Comparison of ENCODE assay signal across 8 mouse cellular contexts in genomic region chr2:68470891-68471758, GRCm38 (mm10). TPM values are rescaled to one million over a fixed set of nuclear protein-coding genes. Genes with fewer than 3 reads are reported as not detected.
A peak's percentile ranks its signal among the peaks of the same experiment; 100 is the strongest.
DNase-seq lines count a peak whose midpoint lies in the region; ATAC-seq and TF ChIP-seq lines count a peak whose summit lies in the region.

No protein-coding gene starts in this region.

- no peaks in the 10 kb centered on the region for H3K9me3 ChIP-seq in forebrain, embryonic 11.5 days (ENCODE audit: control insufficient read depth, low read length)
- H3K9me3 ChIP-seq in heart, embryonic 14.5 days (ENCODE audit: control insufficient read depth, low read length) = no peaks in the 10 kb centered on the region
- no peaks in the 10 kb centered on the region for H3K9me3 ChIP-seq in kidney, embryonic 16.5 days (ENCODE audit: low read length)
- no peaks in the 10 kb centered on the region for H3K9me3 ChIP-seq in midbrain, postnatal 0 days (ENCODE audit: low read length)
- H3K9me3 ChIP-seq in stomach, embryonic 15.5 days = no peaks in the 10 kb centered on the region

- no peaks in the 10 kb centered on the region for H3K36me3 ChIP-seq in forebrain, embryonic 11.5 days (ENCODE audit: control insufficient read depth, insufficient read depth, low read length)
- no peaks in the 10 kb centered on the region; the same call in 1 of the 2 replicates for H3K36me3 ChIP-seq in heart, embryonic 14.5 days (ENCODE audit: control insufficient read depth, insufficient read depth, low read length)
- no peaks in the 10 kb centered on the region for H3K36me3 ChIP-seq in kidney, embryonic 16.5 days (ENCODE audit: insufficient read depth, low read length)
- no peaks in the 10 kb centered on the region for H3K36me3 ChIP-seq in liver, adult 2 months (ENCODE audit: control insufficient read depth, insufficient read depth, low read length)
- H3K36me3 ChIP-seq in midbrain, postnatal 0 days (ENCODE audit: insufficient read depth, low read length) = no peaks in the 10 kb centered on the region
- no peaks in the 10 kb centered on the region for H3K36me3 ChIP-seq in stomach, embryonic 15.5 days

- H3K9ac ChIP-seq in forebrain, embryonic 11.5 days (ENCODE audit: low read length) = peak overlapping the region; percentile 92
- H3K9ac ChIP-seq in heart, embryonic 14.5 days (ENCODE audit: low read length) = peak overlapping the region; percentile 99
- H3K9ac ChIP-seq in kidney, embryonic 16.5 days (replicated peaks; ENCODE audit: low read length) = peak overlapping the region; percentile 88
- peak overlapping the region; percentile 80 for H3K9ac ChIP-seq in liver, adult 2 months (ENCODE audit: low read depth, low read length)
- H3K9ac ChIP-seq in midbrain, postnatal 0 days (replicated peaks; ENCODE audit: low read length, poor library complexity, severe bottlenecking) = peak overlapping the region; percentile 87
- H3K9ac ChIP-seq in stomach, embryonic 15.5 days = peak overlapping the region; percentile 80

- TF ChIP-seq CTCF in bone marrow macrophage, adult 2 months (IDR thresholded peaks at IDR 0.05; ENCODE audit: low read depth, low read length) = no peak
- no peak for TF ChIP-seq CTCF in liver, adult 2 months (IDR thresholded peaks at IDR 0.05; ENCODE audit: low read depth, low read length)
- no peak for TF ChIP-seq CTCF in midbrain, postnatal 0 days (IDR thresholded peaks at IDR 0.05)

- no peak for TF ChIP-seq POLR2A in bone marrow macrophage, adult 2 months (IDR thresholded peaks at IDR 0.05; ENCODE audit: borderline replicate concordance, low read depth, low read length)
- no peak for TF ChIP-seq POLR2A in liver, adult 2 months (IDR thresholded peaks at IDR 0.05; ENCODE audit: extremely low read depth, insufficient read depth, low read length)

- peak overlapping the region; percentile 56 for H3K4me3 ChIP-seq in bone marrow macrophage, adult 2 months (ENCODE audit: insufficient read depth, low read length)
- peak overlapping the region; percentile 95 for H3K4me3 ChIP-seq in forebrain, embryonic 11.5 days (ENCODE audit: low read depth, low read length)
- peak overlapping the region; percentile 73 to 95 for H3K4me3 ChIP-seq in heart, embryonic 14.5 days (ENCODE audit: control insufficient read depth in 1 of 2, insufficient read depth in 1 of 2, low read depth in 1 of 2, low read length in 2 of 2)
- peak overlapping the region; percentile 83 for H3K4me3 ChIP-seq in kidney, embryonic 16.5 days (ENCODE audit: low read length)
- H3K4me3 ChIP-seq in liver, adult 2 months (ENCODE audit: insufficient read depth, low read depth, low read length) = peak overlapping the region; percentile 89
- H3K4me3 ChIP-seq in midbrain, postnatal 0 days (ENCODE audit: low read depth, low read length) = peak overlapping the region; percentile 90
- peak overlapping the region; percentile 94 for H3K4me3 ChIP-seq in stomach, embryonic 15.5 days (replicated peaks)

- H3K27ac ChIP-seq in bone marrow macrophage, adult 2 months (ENCODE audit: insufficient read depth, low read depth, low read length) = no peak overlapping the region
- peak overlapping the region; percentile 86 for H3K27ac ChIP-seq in forebrain, embryonic 11.5 days (ENCODE audit: low read depth, low read length)
- H3K27ac ChIP-seq in heart, embryonic 14.5 days (replicated peaks in 1 of 2; ENCODE audit: control insufficient read depth in 1 of 2, insufficient read depth in 1 of 2, low read depth in 2 of 2, low read length in 2 of 2) = peak overlapping the region; percentile 74 to 97
- peak overlapping the region; percentile 93 for H3K27ac ChIP-seq in kidney, embryonic 16.5 days (ENCODE audit: low read length)
- no peak overlapping the region; the same call in 1 of the 2 replicates for H3K27ac ChIP-seq in liver, adult 2 months (replicated peaks; ENCODE audit: insufficient read depth, low read depth, low read length)
- peak overlapping the region; percentile 85 for H3K27ac ChIP-seq in midbrain, postnatal 0 days (ENCODE audit: low read depth, low read length)
- H3K27ac ChIP-seq in stomach, embryonic 15.5 days = peak overlapping the region; percentile 92

- DNase-seq in CD4-positive, CD25-positive, alpha-beta regulatory T cell, adult 2 months (ENCODE audit: low read depth, low spot score) = peak; percentile 77
- peak; percentile 76 for DNase-seq in forebrain, embryonic 11.5 days (ENCODE audit: low spot score)
- DNase-seq in liver, adult 2 months (ENCODE audit: extremely low read depth, low read depth, low spot score) = peak; percentile 10
- DNase-seq in midbrain, postnatal 0 days (ENCODE audit: low spot score) = peak; percentile 54

- no peaks in the 10 kb centered on the region for H3K27me3 ChIP-seq in forebrain, embryonic 11.5 days (ENCODE audit: control insufficient read depth, insufficient read depth, low read length)
- no peaks in the 10 kb centered on the region for H3K27me3 ChIP-seq in heart, embryonic 14.5 days (ENCODE audit: control insufficient read depth, insufficient read depth, low read length)
- H3K27me3 ChIP-seq in kidney, embryonic 16.5 days (ENCODE audit: insufficient read depth, low read length) = no peaks in the 10 kb centered on the region
- no peaks in the 10 kb centered on the region for H3K27me3 ChIP-seq in liver, adult 2 months (ENCODE audit: control insufficient read depth, insufficient read depth, low read length)
- no peaks in the 10 kb centered on the region for H3K27me3 ChIP-seq in midbrain, postnatal 0 days (ENCODE audit: insufficient read depth, low read length)
- no peaks in the 10 kb centered on the region for H3K27me3 ChIP-seq in stomach, embryonic 15.5 days (replicated peaks)

- peak; percentile 76 for ATAC-seq in forebrain, embryonic 11.5 days (replicated peaks; ENCODE audit: low FRiP score)
- ATAC-seq in heart, embryonic 14.5 days (ENCODE audit: insufficient number of reproducible peaks, insufficient read depth, low FRiP score, low read depth) = peak; percentile 49
- ATAC-seq in kidney, embryonic 16.5 days (ENCODE audit: low FRiP score, low TSS enrichment) = peak; percentile 74
- ATAC-seq in midbrain, postnatal 0 days (ENCODE audit: low FRiP score) = peak; percentile 78
- ATAC-seq in stomach, embryonic 15.5 days (ENCODE audit: insufficient read depth, low FRiP score, low read depth) = peak; percentile 66

- no peaks in the 10 kb centered on the region for H3K4me1 ChIP-seq in bone marrow macrophage, adult 2 months (ENCODE audit: control insufficient read depth, insufficient read depth, low read length)
- H3K4me1 ChIP-seq in forebrain, embryonic 11.5 days (replicated peaks; ENCODE audit: control insufficient read depth, insufficient read depth, low read length) = peaks cover 2% of the 10 kb centered on the region; the same call in 1 of the 2 replicates
- H3K4me1 ChIP-seq in heart, embryonic 14.5 days (ENCODE audit: control insufficient read depth in 2 of 2, insufficient read depth in 2 of 2, low read length in 2 of 2) = peaks cover 21 to 38% of the 10 kb centered on the region in 2 experiments
- peaks cover 37% of the 10 kb centered on the region for H3K4me1 ChIP-seq in kidney, embryonic 16.5 days (ENCODE audit: insufficient read depth, low read length)
- peaks cover 2% of the 10 kb centered on the region; the same call in 1 of the 2 replicates for H3K4me1 ChIP-seq in liver, adult 2 months (ENCODE audit: control insufficient read depth, insufficient read depth, low read length)
- no peaks in the 10 kb centered on the region for H3K4me1 ChIP-seq in midbrain, postnatal 0 days (ENCODE audit: insufficient read depth, low read length)
- H3K4me1 ChIP-seq in stomach, embryonic 15.5 days = peaks cover 7% of the 10 kb centered on the region; the same call in 1 of the 2 replicates

- peak overlapping the region; percentile 90 for H3K4me2 ChIP-seq in forebrain, embryonic 11.5 days (ENCODE audit: low read depth, low read length, severe bottlenecking)
- peak overlapping the region; percentile 84 for H3K4me2 ChIP-seq in heart, embryonic 14.5 days (ENCODE audit: low read length)
- H3K4me2 ChIP-seq in kidney, embryonic 16.5 days (replicated peaks; ENCODE audit: low read depth, low read length) = peak overlapping the region; percentile 72
- peak overlapping the region; percentile 95 for H3K4me2 ChIP-seq in midbrain, postnatal 0 days (ENCODE audit: low read depth, low read length, poor library complexity, severe bottlenecking)
- H3K4me2 ChIP-seq in stomach, embryonic 15.5 days = peak overlapping the region; percentile 94

- under 1% methylated on average over 75 of the region's 87 CpGs for WGBS in forebrain, embryonic 11.5 days
- under 1% methylated on average over 84 of the region's 87 CpGs for WGBS in heart, embryonic 14.5 days
- WGBS in kidney, embryonic 16.5 days = under 1% methylated on average over 83 of the region's 87 CpGs
- WGBS in liver, adult 2 months = under 1% methylated on average over 86 of the region's 87 CpGs
- under 1% methylated on average over 58 of the region's 87 CpGs for WGBS in midbrain, postnatal 0 days
- WGBS in stomach, embryonic 15.5 days = under 1% methylated on average over 84 of the region's 87 CpGs

- no peaks in the 10 kb centered on the region for H3K79me2 ChIP-seq in liver, adult 2 months (ENCODE audit: control insufficient read depth, insufficient read depth, low read length)

RNA-seq across cellular contexts. Expression of gene Stk39, which starts 0.9 kb away (rescaled TPM):
- 0.46 and 0.83 TPM in 2 replicates for polyA plus RNA-seq in bone marrow macrophage, adult 2 months (2012; ENCODE audit: insufficient read depth, insufficient read length, missing spikeins)
- 45.1 and 52.4 TPM in 2 replicates for polyA plus RNA-seq in forebrain, embryonic 11.5 days (2014; fragmentation: Nextera tagmentation; extraction: Ambion mirVana)
- 89.0 and 90.8 TPM in 2 replicates for polyA plus RNA-seq in heart, embryonic 14.5 days (2014; fragmentation: Nextera tagmentation; extraction: Ambion mirVana)
- polyA plus RNA-seq in kidney, embryonic 16.5 days (2015; fragmentation: Nextera tagmentation; extraction: Ambion mirVana) = 11.7 and 14.9 TPM in 2 replicates
- 1.7 and 1.9 TPM in 2 replicates for total RNA-seq in liver, adult 2 months (2014; rRNA removed)
- polyA plus RNA-seq in liver, adult 2 months (2012; rRNA removed) = 0.54 and 0.66 TPM in 2 replicates
- 33.9 and 37.9 TPM in 2 replicates for total RNA-seq in midbrain, postnatal 0 days (2014; rRNA removed)
- polyA plus RNA-seq in midbrain, postnatal 0 days (2015; fragmentation: Nextera tagmentation; extraction: Ambion mirVana) = 20.9 and 23.4 TPM in 2 replicates
- 20.3 and 21.7 TPM in 2 replicates for polyA plus RNA-seq in stomach, embryonic 15.5 days (2015; fragmentation: Nextera tagmentation; extraction: Ambion mirVana)

Comparison
In these comparisons a context has a peak if more than half of its experiments do, and no peak if none do; other contexts are left out.
1. DNase-seq: peak in every context shown above with its lines; median percentile 77 in CD4-positive, CD25-positive, alpha-beta regulatory T cell, adult 2 months; 76 in forebrain, embryonic 11.5 days; 54 in midbrain, postnatal 0 days; 10 in liver, adult 2 months.
2. H3K27ac ChIP-seq: peak in forebrain, embryonic 11.5 days (single experiment), heart, embryonic 14.5 days (2 of 2), kidney, embryonic 16.5 days (single experiment), midbrain, postnatal 0 days (single experiment) and stomach, embryonic 15.5 days (single experiment); none in bone marrow macrophage, adult 2 months (single experiment) and liver, adult 2 months (single experiment).
3. Peak in every context shown above with its lines, with median percentiles within 50 percentile points of each other: H3K4me3 ChIP-seq, ATAC-seq, H3K4me2 ChIP-seq and H3K9ac ChIP-seq.